Mouse (Mus musculus): ENCODE results near the gene Stra6l. TPM values are rescaled to one million over a fixed set of nuclear protein-coding genes. Genes with fewer than 3 reads are reported as not detected.

The Stra6l gene
- total RNA-seq, 2 experiments from 2014 or later, result not detected

- intact Hi-C loops (cut with DNase I), result no loop called here
- DNase-seq, result no peak
Measured at GRCm38 (mm10) chr4:45909256-45909655, 60.8 kb downstream of the Stra6l start.

GRCm38 (mm10) chr4:45909924-45910323 is 61.5 kb downstream of the Stra6l start:
- intact Hi-C loops (cut with DNase I), result no loop called here
- DNase-seq, result no peak

GRCm38 (mm10) chr4:45911256-45911655 is 62.8 kb downstream of the Stra6l start:
- intact Hi-C loops (cut with DNase I), result no loop called here
- DNase-seq, result no peak

GRCm38 (mm10) chr4:45911876-45912275 is 63.4 kb downstream of the Stra6l start:
- intact Hi-C loops (cut with DNase I), result no loop called here
- DNase-seq, result no peak

GRCm38 (mm10) chr4:45917091-45917490 is 68.6 kb downstream of the Stra6l start:
- intact Hi-C loops (cut with DNase I), result no loop called here
- DNase-seq, result no peak

GRCm38 (mm10) chr4:45921663-45922435 is 73.4 kb downstream of the Stra6l start:
- intact Hi-C loops (cut with DNase I), result no loop called here

GRCm38 (mm10) chr4:45924011-45924410 is 75.5 kb downstream of the Stra6l start:
- DNase-seq, result no peak

More at GRCm38 (mm10) chr4:45921663-45922435, 73.4 kb downstream of the Stra6l start:
- DNase-seq, result no peak

GRCm38 (mm10) chr4:45928561-45928960 is 80.1 kb downstream of the Stra6l start:
- DNase-seq, result no peak
- intact Hi-C loops (cut with DNase I), result no loop called here

More at GRCm38 (mm10) chr4:45924011-45924410, 75.5 kb downstream of the Stra6l start:
- intact Hi-C loops (cut with DNase I), result no loop called here

Other genes with a start within 250 kb of the Stra6l start
- gene Aldh1b1, start 49.6 kb upstream of the Stra6l start, total RNA-seq (2021), result 10 to 100 TPM; 30.2 to 31.6 TPM
- gene Igfbpl1, start 21.7 kb upstream of the Stra6l start, total RNA-seq (2021), result 1 to 10 TPM; 2.2 to 2.4 TPM
- gene Ccdc180, start 41.6 kb downstream of the Stra6l start, total RNA-seq (2021), result under 1 TPM in 1 of 2 experiments, not detected in 1; 0.17 TPM
- gene Tdrd7, start 116.7 kb downstream of the Stra6l start, total RNA-seq (2021), result 10 to 100 TPM; 11.1 to 14.0 TPM
- gene Tmod1, start 190.3 kb downstream of the Stra6l start, total RNA-seq (2021), result 100 to 1,000 TPM; 279 to 283 TPM

Measured in heart, postnatal 14 days (tissue).